Mouse (Mus musculus) ES-E14 (cell line): ENCODE data around the gene Fryl.

Experiments
- CHD2 ChIP-seq: IDR thresholded peaks from 2 replicates; pipeline ENCODE4 v1.6.1; 2014; ENCODE audit warnings: mild to moderate bottlenecking, low read depth, low read length, inconsistent platforms
- HCFC1 ChIP-seq: IDR thresholded peaks from 2 replicates; pipeline ENCODE4 v1.6.1; 2012; ENCODE audit warnings: low read length, inconsistent platforms, borderline replicate concordance; ENCODE audit not compliant: insufficient read depth
- MAFK ChIP-seq: IDR thresholded peaks from 2 replicates; pipeline ENCODE4 v1.6.1; 2014; ENCODE audit warnings: mild to moderate bottlenecking, low read depth, low read length, inconsistent platforms; ENCODE audit not compliant: insufficient read depth
- ZC3H11A ChIP-seq: IDR thresholded peaks from 2 replicates; pipeline ENCODE4 v1.6.1; 2012; ENCODE audit warnings: low read depth, mild to moderate bottlenecking, inconsistent platforms, low read length, borderline replicate concordance
- ZNF384 ChIP-seq: IDR thresholded peaks from 2 replicates; pipeline ENCODE4 v1.6.1; 2012; ENCODE audit warnings: low read depth, low read length, inconsistent platforms

DNA sequence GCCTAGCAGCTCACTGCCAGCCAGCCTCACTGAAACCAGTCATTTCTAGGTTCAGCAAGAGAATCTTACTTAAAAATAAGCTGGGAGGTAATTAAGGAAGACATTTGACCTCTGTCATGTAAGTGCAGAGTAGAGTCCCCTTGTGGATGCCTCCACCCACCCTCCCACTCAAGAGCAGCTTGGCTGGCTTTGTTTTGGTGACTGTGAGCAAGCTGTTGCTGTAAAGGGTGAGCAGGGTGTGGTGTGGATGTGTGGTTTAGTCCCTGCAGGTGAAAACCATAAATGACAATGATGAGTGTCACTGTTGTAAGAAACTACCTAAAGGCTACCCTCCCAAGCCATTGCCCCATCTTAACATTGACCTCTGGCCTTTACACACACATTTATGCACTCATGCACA is 104.2 kb downstream of the Fryl start:
- no peak for TF ChIP-seq CHD2
- no peak for TF ChIP-seq ZNF384
- TF ChIP-seq ZC3H11A: no peak
- TF ChIP-seq MAFK: no peak
- TF ChIP-seq HCFC1: no peak
